Mouse (Mus musculus) heart, adult 2 months (tissue): ENCODE measurements around the gene Lrrc71.

ENCODE experiments used
- CTCF ChIP-seq: fragments of 200-600 bp; IDR thresholded peaks from 2 replicates; pipeline ENCODE4 v1.8.1; 2022; ENCODE audit warnings: antibody characterized with exemption, mild to moderate bottlenecking, moderate library complexity
- EP300 ChIP-seq: fragments of 200-500 bp; IDR thresholded peaks from 2 replicates; pipeline ENCODE4 v1.6.1; 2011; ENCODE audit warnings: low read depth, low read length, control low read depth; ENCODE audit not compliant: insufficient read depth

DNA sequence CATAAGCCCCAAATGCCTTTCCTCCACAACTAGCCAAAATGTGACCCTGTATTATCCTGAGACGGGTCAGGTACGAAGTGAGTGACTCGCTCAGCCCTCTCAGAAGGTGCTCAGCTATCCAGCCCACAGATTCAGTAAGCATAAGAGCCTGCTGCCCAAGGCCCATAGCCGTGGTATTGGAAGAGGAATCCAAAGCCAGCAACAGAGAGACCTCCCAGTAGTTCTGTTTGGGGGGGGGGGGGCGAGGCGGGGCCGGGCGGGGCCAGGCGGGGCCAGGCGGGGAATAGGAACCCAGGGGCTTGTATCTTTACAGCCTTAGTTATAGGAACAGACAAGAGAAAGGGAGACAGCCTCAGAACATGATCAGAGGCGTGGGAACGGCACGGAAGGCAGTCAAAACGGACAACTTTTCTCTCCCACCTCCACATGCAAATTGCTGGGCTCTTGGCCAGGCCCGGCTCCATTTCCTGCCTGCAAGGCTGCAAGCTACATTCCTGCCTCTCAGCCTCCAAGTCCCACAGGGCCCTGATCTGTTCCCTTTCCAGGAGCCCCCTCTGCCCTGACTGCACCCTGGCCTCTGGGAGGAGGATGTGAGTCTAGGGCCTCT is 15.4 kb upstream of the Lrrc71 start:
- no peak for TF ChIP-seq EP300
- peak; percentile 42 for TF ChIP-seq CTCF
